Mouse (Mus musculus): ENCODE measurements around the gene Hist1h4c. TPM values are rescaled to one million over a fixed set of nuclear protein-coding genes. Genes with fewer than 3 reads are reported as not detected.

The Hist1h4c gene
- total RNA-seq, 2 experiments from 2014 or later, result 107 to 117 TPM

DNA sequence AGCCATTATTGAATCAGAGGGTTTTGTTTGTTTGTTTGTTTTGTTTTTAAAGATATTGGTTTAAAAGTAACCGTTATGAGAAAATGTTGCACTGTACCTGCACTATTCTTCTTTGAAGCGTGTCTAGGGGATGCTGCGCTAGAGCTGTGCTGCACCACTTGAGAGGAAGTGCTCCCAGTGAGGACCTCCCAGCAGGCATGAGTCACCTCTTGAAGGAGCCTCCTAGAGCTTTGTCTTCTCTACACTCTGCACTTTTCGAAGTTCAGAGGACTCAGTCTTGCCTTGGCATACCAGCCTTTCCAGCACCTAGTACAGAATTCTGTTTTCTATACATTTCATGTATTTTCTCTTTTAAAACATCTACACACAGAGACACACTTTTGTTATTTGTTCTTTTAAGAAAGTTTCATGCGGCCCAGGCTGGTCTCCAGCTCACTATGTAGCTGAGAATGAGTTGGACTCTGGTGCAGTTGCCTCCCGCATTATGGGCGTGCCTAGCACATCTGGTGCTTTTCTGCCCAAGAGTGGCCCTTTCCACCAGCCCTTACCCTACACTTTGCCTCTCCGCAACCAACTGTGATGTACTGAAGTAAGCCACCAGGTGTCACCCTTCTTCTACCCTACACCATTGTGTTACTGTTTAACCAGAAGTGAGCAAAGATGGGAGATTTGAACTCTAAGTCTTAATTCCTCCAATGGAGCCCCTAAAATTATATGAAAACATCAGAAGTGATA is 2.7 kb upstream of the Hist1h4c start:
- intact Hi-C loops (cut with DNase I), result loop anchor here (1.0 kb wide), 1 partner anchor 31 kb away; no protein-coding TSS in a partner anchor
- peak; percentile 42 to 61 for DNase-seq (ENCODE audit: low spot score in 2 of 2)

DNA sequence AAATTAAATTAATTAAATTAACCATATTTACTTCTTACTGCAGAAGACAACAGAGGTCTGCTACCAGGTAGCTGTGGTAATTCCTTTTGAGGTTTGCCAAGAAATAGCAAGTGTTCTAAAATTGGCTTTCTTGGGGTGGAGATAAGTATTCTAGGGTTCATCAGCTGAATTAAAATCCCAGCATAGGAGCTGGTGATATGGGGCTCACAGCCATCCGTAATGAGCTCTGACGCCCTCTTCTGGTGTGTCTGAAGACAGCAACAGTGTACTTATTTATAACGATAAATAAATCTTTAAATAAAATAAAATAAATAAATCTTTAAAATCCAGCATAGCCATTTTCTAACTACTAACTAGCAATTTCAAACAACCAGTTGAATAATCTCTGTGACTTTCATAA is 1.5 kb upstream of the Hist1h4c start:
- intact Hi-C loops (cut with DNase I), result loop anchor here (2.0 to 5.0 kb wide), 4 partner anchors 15 to 1657 kb away; partner anchors contain the start of genes Hist1h1c, Hist1h1e, Hist1h2ag and Hist1h2bc
- DNase-seq (ENCODE audit: low spot score in 2 of 2), result no peak

DNA sequence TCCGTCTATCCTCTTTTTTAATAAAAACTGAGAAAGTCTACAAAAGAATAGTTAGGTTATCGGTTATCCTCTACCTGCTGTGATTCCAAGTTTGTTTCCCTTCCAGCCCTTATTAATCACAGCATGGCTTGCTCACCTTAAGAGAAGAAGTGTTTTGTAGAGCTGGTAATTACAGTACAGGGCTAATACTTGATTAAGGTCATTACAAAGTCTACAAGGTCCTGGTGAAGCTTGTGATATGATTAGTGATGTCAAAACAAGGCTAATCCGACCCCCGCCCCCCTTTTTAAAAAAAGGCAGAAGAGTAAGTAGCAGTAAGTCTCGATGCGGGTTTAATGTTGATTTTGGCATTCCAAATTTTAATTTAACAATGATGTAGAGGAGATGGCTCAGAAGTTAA is 742 bp upstream of the Hist1h4c start:
- intact Hi-C loops (cut with DNase I), result loop anchor here (2.0 to 5.0 kb wide), 4 partner anchors 14 to 1657 kb away; partner anchors contain the start of genes Hist1h1c, Hist1h1e, Hist1h2ag and Hist1h2bc
- DNase-seq (ENCODE audit: low spot score in 2 of 2), result no peak

DNA sequence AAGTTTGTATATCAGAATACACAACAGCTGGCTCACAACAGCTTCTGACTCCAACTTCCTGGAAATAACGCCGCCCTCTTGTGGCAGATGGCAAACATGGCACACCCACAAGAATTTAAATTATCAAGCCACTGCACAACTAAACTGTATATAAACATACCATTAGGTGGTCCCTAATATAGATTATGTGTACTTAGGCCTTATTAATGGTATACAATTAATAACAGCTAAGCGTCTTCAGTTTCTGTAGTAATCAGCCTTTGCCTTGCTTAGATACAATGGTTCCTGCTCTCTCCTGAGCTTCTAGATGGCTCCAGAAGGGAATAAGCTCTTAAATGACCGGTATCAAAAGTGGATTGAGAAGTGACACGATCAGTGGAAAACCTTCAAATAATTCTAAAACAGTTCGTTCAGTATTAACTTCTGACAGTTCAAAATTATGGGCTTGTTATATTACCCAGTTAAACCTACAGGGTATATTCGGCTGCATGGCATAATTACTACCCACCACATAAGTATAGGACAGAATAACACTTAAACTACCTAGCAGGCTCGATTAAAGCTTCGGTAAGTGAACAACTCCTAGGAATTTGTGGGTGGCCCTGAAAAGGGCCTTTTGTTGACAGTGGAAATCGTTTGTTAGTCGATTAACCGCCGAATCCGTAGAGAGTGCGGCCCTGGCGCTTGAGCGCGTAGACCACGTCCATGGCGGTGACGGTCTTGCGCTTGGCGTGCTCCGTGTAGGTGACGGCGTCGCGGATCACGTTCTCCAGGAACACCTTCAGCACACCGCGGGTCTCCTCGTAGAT is 559 bp downstream of the Hist1h4c start:
- intact Hi-C loops (cut with DNase I), result loop anchor here (1.0 to 5.0 kb wide), 5 partner anchors 13 to 1655 kb away; partner anchors contain the start of genes Hist1h1c, Hist1h1e, Hist1h2ag and Hist1h2bc
- DNase-seq (ENCODE audit: low spot score in 2 of 2), result peak in 1 of 2 experiments; percentile 35

DNA sequence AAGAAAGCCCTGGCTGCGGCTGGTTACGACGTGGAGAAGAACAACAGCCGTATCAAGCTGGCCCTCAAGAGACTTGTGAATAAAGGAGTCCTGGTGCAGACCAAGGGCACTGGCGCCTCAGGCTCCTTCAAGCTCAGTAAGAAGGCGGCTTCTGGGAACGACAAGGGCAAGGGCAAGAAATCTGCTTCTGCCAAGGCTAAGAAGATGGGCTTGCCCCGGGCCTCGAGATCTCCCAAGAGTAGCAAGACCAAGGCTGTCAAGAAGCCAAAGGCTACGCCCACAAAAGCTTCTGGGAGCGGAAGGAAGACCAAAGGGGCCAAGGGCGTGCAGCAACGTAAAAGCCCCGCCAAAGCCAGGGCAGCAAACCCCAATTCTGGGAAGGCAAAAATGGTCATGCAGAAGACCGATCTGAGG is 2.2 kb downstream of the Hist1h4c start:
- intact Hi-C loops (cut with DNase I), result loop anchor here (5.0 kb wide), 2 partner anchors 74 to 1654 kb away; partner anchors contain the start of genes Hist1h1e, Hist1h2ag, Hist1h2be and Hist1h2bj
- no peak for DNase-seq (ENCODE audit: low spot score in 2 of 2)

GRCm38 (mm10) chr13:23695514-23695913 is 2.7 kb downstream of the Hist1h4c start, which contains the start of gene Hist1h1t:
Gene Hist1h1t, plus strand, starts transcription at chr13:23695814.
- intact Hi-C loops (cut with DNase I), result loop anchor here (5.0 kb wide), 2 partner anchors 73 to 1653 kb away; partner anchors contain the start of genes Hist1h1e, Hist1h2ag, Hist1h2be and Hist1h2bj
- DNase-seq (ENCODE audit: low spot score in 2 of 2), result no peak

- DNase-seq (ENCODE audit: low spot score in 2 of 2), result no peak
- intact Hi-C loops (cut with DNase I), result loop anchor here (5.0 kb wide), 2 partner anchors 73 to 1653 kb away; partner anchors contain the start of genes Hist1h1e, Hist1h2ag, Hist1h2be and Hist1h2bj
Observed at GRCm38 (mm10) chr13:23694956-23695355, 3.3 kb downstream of the Hist1h4c start.

GRCm38 (mm10) chr13:23693856-23694440 is 4.3 kb downstream of the Hist1h4c start:
- intact Hi-C loops (cut with DNase I), result no loop called here
- DNase-seq (ENCODE audit: low spot score in 2 of 2), result no peak

- intact Hi-C loops (cut with DNase I), result loop anchor here (10.0 kb wide), 1 partner anchor 1965 kb away; the partner anchor contains the start of gene Hist1h2bm
Observed at GRCm38 (mm10) chr13:23689459-23689858, 8.8 kb downstream of the Hist1h4c start.

GRCm38 (mm10) chr13:23688956-23689355 is 9.3 kb downstream of the Hist1h4c start:
- intact Hi-C loops (cut with DNase I), result loop anchor here (10.0 kb wide), 1 partner anchor 1964 kb away; the partner anchor contains the start of gene Hist1h2bm
- DNase-seq (ENCODE audit: low spot score in 2 of 2), result no peak

More at GRCm38 (mm10) chr13:23689459-23689858, 8.8 kb downstream of the Hist1h4c start:
- DNase-seq (ENCODE audit: low spot score in 2 of 2), result no peak

- no peak for DNase-seq (ENCODE audit: low spot score in 2 of 2)
- intact Hi-C loops (cut with DNase I), result loop anchor here (10.0 kb wide), 1 partner anchor 1963 kb away; the partner anchor contains the start of gene Hist1h2bm
Observed at GRCm38 (mm10) chr13:23687907-23688306, 10.3 kb downstream of the Hist1h4c start.

DNA sequence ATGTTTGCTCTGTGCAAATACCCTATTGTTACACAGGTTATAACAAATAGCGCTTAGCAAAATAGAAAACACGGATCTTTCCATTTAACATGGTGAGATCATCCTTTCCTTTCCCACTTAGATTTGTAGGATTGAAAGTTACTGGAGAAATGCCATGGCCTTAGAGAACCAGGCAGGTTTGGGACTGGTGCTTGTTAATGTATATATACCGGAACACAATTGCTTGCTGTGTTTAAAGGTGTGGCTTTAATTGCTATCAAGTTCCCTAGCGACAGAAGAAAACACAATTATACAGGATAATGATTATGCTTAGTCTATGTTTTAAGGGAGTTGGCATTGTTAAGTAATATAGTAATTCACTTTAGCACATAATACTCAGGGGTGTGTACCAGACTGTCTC is 11.1 kb downstream of the Hist1h4c start:
- intact Hi-C loops (cut with DNase I), result loop anchor here (10.0 kb wide), 1 partner anchor 1962 kb away; the partner anchor contains the start of gene Hist1h2bm
- no peak for DNase-seq (ENCODE audit: low spot score in 2 of 2)

DNA sequence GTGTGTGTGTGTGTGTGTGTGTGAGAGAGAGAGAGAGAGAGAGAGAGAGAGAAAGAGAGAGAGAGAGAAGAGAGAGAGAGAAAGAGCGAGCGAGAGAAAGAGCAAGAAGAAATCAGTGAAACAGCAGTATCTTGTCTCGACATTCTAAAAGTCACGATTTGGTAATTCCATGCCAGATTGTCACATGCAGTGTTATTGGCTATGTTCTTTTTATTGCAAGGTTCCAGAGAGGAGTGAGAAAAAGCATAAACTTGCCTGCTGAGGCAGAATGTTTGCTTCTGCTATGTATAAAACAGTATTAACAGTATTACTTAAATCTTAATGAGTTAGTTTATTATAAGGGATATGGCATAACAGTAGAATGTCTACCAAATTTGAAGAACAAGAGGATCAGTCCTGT is 12.3 kb downstream of the Hist1h4c start:
- intact Hi-C loops (cut with DNase I), result loop anchor here (2.0 to 10.0 kb wide), 2 partner anchors 13 to 1961 kb away; partner anchors contain the start of genes Hist1h2bm and Hist1h4c
- no peak for DNase-seq (ENCODE audit: low spot score in 2 of 2)

GRCm38 (mm10) chr13:23685121-23685861 is 13.0 kb downstream of the Hist1h4c start:
- no peak for DNase-seq (ENCODE audit: low spot score in 2 of 2)
- intact Hi-C loops (cut with DNase I), result loop anchor here (2.0 to 10.0 kb wide), 2 partner anchors 14 to 1960 kb away; partner anchors contain the start of genes Hist1h2bm and Hist1h4c

GRCm38 (mm10) chr13:23684295-23684945 is 13.8 kb downstream of the Hist1h4c start:
- DNase-seq (ENCODE audit: low spot score in 2 of 2), result peak; percentile 18 to 26
- intact Hi-C loops (cut with DNase I), result loop anchor here (2.0 to 10.0 kb wide), 4 partner anchors 14 to 1960 kb away; partner anchors contain the start of genes Hist1h2ah, Hist1h2bk, Hist1h2bm and Hist1h4c

DNA sequence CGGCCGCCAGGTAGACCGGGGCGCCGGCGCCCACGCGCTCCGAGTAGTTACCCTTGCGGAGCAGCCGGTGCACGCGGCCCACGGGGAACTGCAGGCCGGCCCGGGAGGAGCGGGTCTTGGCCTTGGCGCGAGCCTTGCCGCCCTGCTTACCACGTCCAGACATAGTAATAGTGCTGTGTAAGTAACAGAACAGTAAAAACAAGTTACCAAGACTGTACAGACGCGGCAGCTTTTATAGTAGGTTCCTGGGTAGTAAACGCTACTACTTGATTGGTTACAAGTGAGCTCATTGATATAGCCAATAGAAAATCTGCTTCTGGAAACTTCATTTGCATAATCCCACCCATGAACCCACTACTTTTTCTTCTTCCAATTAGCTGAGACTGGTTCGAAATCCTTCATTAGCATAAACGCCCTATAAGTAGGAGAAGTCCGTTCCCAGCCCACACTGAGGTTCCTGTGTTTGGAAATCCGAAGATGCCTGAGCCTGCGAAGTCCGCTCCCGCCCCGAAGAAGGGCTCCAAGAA is 14.4 kb downstream of the Hist1h4c start, which contains the start of the genes Hist1h2ac and Hist1h2bc:
Gene Hist1h2ac, minus strand, starts transcription at position 194 of the 527 bp plus-strand sequence.
Gene Hist1h2bc, plus strand, starts transcription at position 445 of the 527 bp plus-strand sequence.
- DNase-seq (ENCODE audit: low spot score in 2 of 2), result peak; percentile 83 to 85
- intact Hi-C loops (cut with DNase I), result loop anchor here (1.0 to 10.0 kb wide), 5 partner anchors 15 to 1959 kb away; partner anchors contain the start of genes Hist1h2ah, Hist1h2be, Hist1h2bk and Hist1h2bm

Measured in left cerebral cortex, postnatal 36 days (tissue).